Mouse (Mus musculus) midbrain, embryonic 15.5 days (tissue): ENCODE data around the gene Ptprg. TPM values are rescaled to one million over a fixed set of nuclear protein-coding genes. Genes with fewer than 3 reads are reported as not detected.

Experiments
- ATAC-seq: fragments of 200-750 bp; cut with Nextera tagmentation; replicated peaks from 2 replicates; pipeline ENCODE4 v1.8.0; 2017; ENCODE audit warnings: moderate TSS enrichment
- H3K27ac ChIP-seq: fragments of 300-500 bp; sonication (generic); 2 replicates; pipeline ENCODE4 v1.5.1; 2015; ENCODE audit warnings: mild to moderate bottlenecking, inconsistent platforms
- H3K27me3 ChIP-seq: fragments of 300-500 bp; sonication (generic); replicated peaks from 2 replicates; pipeline ENCODE4 v1.6.1; 2015; ENCODE audit warnings: inconsistent platforms
- H3K36me3 ChIP-seq: fragments of 300-500 bp; sonication (generic); replicated peaks from 2 replicates; pipeline ENCODE4 v1.6.1; 2015; ENCODE audit warnings: inconsistent platforms
- H3K4me1 ChIP-seq: fragments of 300-500 bp; sonication (generic); 2 replicates; pipeline ENCODE4 v1.6.1; 2015; ENCODE audit warnings: inconsistent platforms
- H3K4me2 ChIP-seq: fragments of 300-500 bp; sonication (generic); 2 replicates; pipeline ENCODE4 v1.6.1; 2015; ENCODE audit warnings: inconsistent platforms, mild to moderate bottlenecking, moderate library complexity
- H3K4me3 ChIP-seq: fragments of 300-500 bp; sonication (generic); 2 replicates; pipeline ENCODE4 v1.5.1; 2015; ENCODE audit warnings: mild to moderate bottlenecking, inconsistent platforms
- H3K9ac ChIP-seq: fragments of 300-500 bp; sonication (generic); 2 replicates; pipeline ENCODE4 v1.6.1; 2015; ENCODE audit warnings: mild to moderate bottlenecking, inconsistent platforms
- H3K9me3 ChIP-seq: fragments of 300-500 bp; sonication (generic); 2 replicates; pipeline ENCODE4 v1.6.1; 2016; ENCODE audit warnings: inconsistent platforms
- WGBS: fragments of 180-500 bp; shearing (Covaris S2); methylation state at CpG from one replicate; pipeline ENCODE4 v1.1.7; 2015; ENCODE audit warnings: mixed read lengths; 5-methylcytosine and 5-hydroxymethylcytosine counted together
- polyA plus RNA-seq: library from polyadenylated mRNA; unstranded; fragments of >200 nt; fragmentation: Nextera tagmentation; extraction: Ambion mirVana; gene quantifications from 2 replicates; pipeline ENCODE4 v1.2.1, GENCODE M21; 2015

Gene Ptprg
- polyA plus RNA-seq, 1 experiment from 2014 or later: 43.3 TPM

GRCm38 (mm10) chr14:11608366-11608765 is 55.0 kb downstream of the Ptprg start:
- no peak overlapping the region for H3K4me3 ChIP-seq
- no peaks in the 10 kb centered on the region for H3K36me3 ChIP-seq
- H3K4me2 ChIP-seq: no peak overlapping the region
- WGBS: 47% methylated on average over 8 of the region's 8 CpGs
- no peak overlapping the region for H3K27ac ChIP-seq
- peaks cover 7% of the 10 kb centered on the region; the same call in 1 of the 2 replicates for H3K4me1 ChIP-seq
- no peaks in the 10 kb centered on the region for H3K9me3 ChIP-seq
- no peak overlapping the region for H3K9ac ChIP-seq
- no peak for ATAC-seq
- H3K27me3 ChIP-seq: no peaks in the 10 kb centered on the region

- Histone ChIP-seq H3K9me3 (no peaks in the 10 kb centered on the region), H3K27me3 (no peaks in the 10 kb centered on the region), H3K4me1 (peaks cover 7% of the 10 kb centered on the region; the same call in 1 of the 2 replicates), H3K4me3 (no peak overlapping the region), H3K4me2 (no peak overlapping the region), H3K9ac (no peak overlapping the region), H3K27ac (no peak overlapping the region), H3K36me3 (no peaks in the 10 kb centered on the region)
- 89% methylated on average over 7 of the region's 7 CpGs for WGBS
- no peak; the same call in 1 of the 2 replicates for ATAC-seq
Observed at GRCm38 (mm10) chr14:11609857-11610582, 56.7 kb downstream of the Ptprg start.

- no peak overlapping the region for H3K9ac ChIP-seq
- H3K4me2 ChIP-seq: no peak overlapping the region
- H3K27me3 ChIP-seq: no peaks in the 10 kb centered on the region
- H3K36me3 ChIP-seq: no peaks in the 10 kb centered on the region
- H3K27ac ChIP-seq: no peak overlapping the region
- peaks cover 7% of the 10 kb centered on the region; the same call in 1 of the 2 replicates for H3K4me1 ChIP-seq
- H3K4me3 ChIP-seq: no peak overlapping the region
- 96% methylated on average over 5 of the region's 5 CpGs for WGBS
- no peaks in the 10 kb centered on the region for H3K9me3 ChIP-seq
- ATAC-seq: no peak
Observed at GRCm38 (mm10) chr14:11612426-11612825, 59.1 kb downstream of the Ptprg start.

GRCm38 (mm10) chr14:11613146-11613545 is 59.8 kb downstream of the Ptprg start:
- H3K9ac ChIP-seq: no peak overlapping the region
- no peak for ATAC-seq
- H3K27ac ChIP-seq: no peak overlapping the region
- H3K4me1 ChIP-seq: peaks cover 7% of the 10 kb centered on the region; the same call in 1 of the 2 replicates
- no peaks in the 10 kb centered on the region for H3K36me3 ChIP-seq
- 89% methylated on average over 3 of the region's 3 CpGs for WGBS
- H3K4me2 ChIP-seq: no peak overlapping the region
- no peaks in the 10 kb centered on the region for H3K27me3 ChIP-seq
- H3K9me3 ChIP-seq: no peaks in the 10 kb centered on the region
- no peak overlapping the region for H3K4me3 ChIP-seq

GRCm38 (mm10) chr14:11615697-11616096 is 62.4 kb downstream of the Ptprg start:
- Histone ChIP-seq H3K4me2 (no peak overlapping the region), H3K36me3 (no peaks in the 10 kb centered on the region), H3K27me3 (no peaks in the 10 kb centered on the region), H3K9ac (no peak overlapping the region), H3K9me3 (no peaks in the 10 kb centered on the region), H3K27ac (no peak overlapping the region), H3K4me1 (peaks cover 10% of the 10 kb centered on the region), H3K4me3 (no peak overlapping the region)
- no peak for ATAC-seq
- WGBS: 58% methylated on average over 3 of the region's 3 CpGs

- peaks cover 20% of the 10 kb centered on the region for H3K4me1 ChIP-seq
- no peak overlapping the region for H3K27ac ChIP-seq
- no peak for ATAC-seq
- H3K36me3 ChIP-seq: no peaks in the 10 kb centered on the region
- no peak overlapping the region for H3K9ac ChIP-seq
- H3K4me2 ChIP-seq: no peak overlapping the region
- H3K9me3 ChIP-seq: no peaks in the 10 kb centered on the region
- WGBS: 69% methylated on average over 6 of the region's 6 CpGs
- no peak overlapping the region for H3K4me3 ChIP-seq
- no peaks in the 10 kb centered on the region for H3K27me3 ChIP-seq
Observed at GRCm38 (mm10) chr14:11617362-11617761, 64.0 kb downstream of the Ptprg start.

- peaks cover 20% of the 10 kb centered on the region for H3K4me1 ChIP-seq
- H3K9ac ChIP-seq: no peak overlapping the region
- WGBS: 77% methylated on average over 6 of the region's 6 CpGs
- H3K36me3 ChIP-seq: no peaks in the 10 kb centered on the region
- H3K27ac ChIP-seq: no peak overlapping the region
- no peaks in the 10 kb centered on the region for H3K27me3 ChIP-seq
- no peak for ATAC-seq
- no peaks in the 10 kb centered on the region for H3K9me3 ChIP-seq
- no peak overlapping the region for H3K4me2 ChIP-seq
- no peak overlapping the region for H3K4me3 ChIP-seq
Observed at GRCm38 (mm10) chr14:11618140-11618705, 64.9 kb downstream of the Ptprg start.

- ATAC-seq: no peak
- no peak overlapping the region for H3K27ac ChIP-seq
- H3K9ac ChIP-seq: no peak overlapping the region
- H3K36me3 ChIP-seq: no peaks in the 10 kb centered on the region
- no peaks in the 10 kb centered on the region for H3K9me3 ChIP-seq
- WGBS: 94% methylated on average over 7 of the region's 7 CpGs
- no peak overlapping the region for H3K4me2 ChIP-seq
- H3K27me3 ChIP-seq: no peaks in the 10 kb centered on the region
- H3K4me1 ChIP-seq: peaks cover 20% of the 10 kb centered on the region
- H3K4me3 ChIP-seq: no peak overlapping the region
Observed at GRCm38 (mm10) chr14:11619606-11620005, 66.3 kb downstream of the Ptprg start.

- Histone ChIP-seq H3K36me3 (no peaks in the 10 kb centered on the region), H3K4me2 (no peak overlapping the region), H3K9ac (no peak overlapping the region), H3K27me3 (no peaks in the 10 kb centered on the region), H3K4me1 (peaks cover 20% of the 10 kb centered on the region), H3K9me3 (no peaks in the 10 kb centered on the region), H3K27ac (no peak overlapping the region), H3K4me3 (no peak overlapping the region)
- 68% methylated on average over 6 of the region's 6 CpGs for WGBS
- ATAC-seq: no peak
Observed at GRCm38 (mm10) chr14:11620314-11620713, 67.0 kb downstream of the Ptprg start.

- H3K4me3 ChIP-seq: no peak overlapping the region
- H3K4me1 ChIP-seq: peaks cover 20% of the 10 kb centered on the region
- no peak overlapping the region for H3K4me2 ChIP-seq
- no peak overlapping the region for H3K9ac ChIP-seq
- H3K9me3 ChIP-seq: no peaks in the 10 kb centered on the region
- ATAC-seq: 0 out of 2 replicates have a peak, but pooled peaks have one; percentile 25
- H3K27me3 ChIP-seq: no peaks in the 10 kb centered on the region
- H3K27ac ChIP-seq: no peak overlapping the region
- H3K36me3 ChIP-seq: no peaks in the 10 kb centered on the region
- WGBS: 23% methylated on average over 10 of the region's 10 CpGs
Observed at GRCm38 (mm10) chr14:11620962-11621568, 67.7 kb downstream of the Ptprg start.

GRCm38 (mm10) chr14:11623576-11623975 is 70.2 kb downstream of the Ptprg start:
- H3K9me3 ChIP-seq: no peaks in the 10 kb centered on the region
- 74% methylated on average over 4 of the region's 4 CpGs for WGBS
- no peak overlapping the region for H3K4me2 ChIP-seq
- H3K36me3 ChIP-seq: no peaks in the 10 kb centered on the region
- no peak overlapping the region for H3K9ac ChIP-seq
- no peaks in the 10 kb centered on the region for H3K27me3 ChIP-seq
- no peak overlapping the region for H3K4me3 ChIP-seq
- H3K27ac ChIP-seq: no peak overlapping the region
- no peak for ATAC-seq
- peaks cover 20% of the 10 kb centered on the region for H3K4me1 ChIP-seq

- H3K36me3 ChIP-seq: no peaks in the 10 kb centered on the region
- no peak overlapping the region for H3K4me3 ChIP-seq
- no peaks in the 10 kb centered on the region for H3K27me3 ChIP-seq
- H3K27ac ChIP-seq: no peak overlapping the region
- H3K9ac ChIP-seq: no peak overlapping the region
- H3K9me3 ChIP-seq: no peaks in the 10 kb centered on the region
- no peak for ATAC-seq
- 74% methylated on average over 2 of the region's 2 CpGs for WGBS
- no peak overlapping the region for H3K4me2 ChIP-seq
- H3K4me1 ChIP-seq: no peaks in the 10 kb centered on the region
Observed at GRCm38 (mm10) chr14:11630736-11631135, 77.4 kb downstream of the Ptprg start.
